Mouse (Mus musculus) ES-Bruce4 (cell line): ENCODE results near the gene Coq8b.

Source experiments
- CTCF ChIP-seq: IDR thresholded peaks from one replicate; pipeline ENCODE4 v1.8.1; 2011; ENCODE audit warnings: low read depth, low read length
- POLR2A ChIP-seq: IDR thresholded peaks from one replicate; pipeline ENCODE4 v1.8.1; 2011; ENCODE audit warnings: low read length; ENCODE audit not compliant: insufficient read depth

- peak; percentile 94 for TF ChIP-seq POLR2A
- no peak for TF ChIP-seq CTCF
Observed at GRCm38 (mm10) chr7:27228281-27228821, 4.5 kb upstream of the Coq8b start, which contains the start of gene Itpkc.
